Mouse (Mus musculus): ENCODE data around the gene Cd3e. TPM values are rescaled to one million over a fixed set of nuclear protein-coding genes. Genes with fewer than 3 reads are reported as not detected.

Cd3e gene
- polyA plus RNA-seq, 1 experiment from 2014 or later: not detected

DNA sequence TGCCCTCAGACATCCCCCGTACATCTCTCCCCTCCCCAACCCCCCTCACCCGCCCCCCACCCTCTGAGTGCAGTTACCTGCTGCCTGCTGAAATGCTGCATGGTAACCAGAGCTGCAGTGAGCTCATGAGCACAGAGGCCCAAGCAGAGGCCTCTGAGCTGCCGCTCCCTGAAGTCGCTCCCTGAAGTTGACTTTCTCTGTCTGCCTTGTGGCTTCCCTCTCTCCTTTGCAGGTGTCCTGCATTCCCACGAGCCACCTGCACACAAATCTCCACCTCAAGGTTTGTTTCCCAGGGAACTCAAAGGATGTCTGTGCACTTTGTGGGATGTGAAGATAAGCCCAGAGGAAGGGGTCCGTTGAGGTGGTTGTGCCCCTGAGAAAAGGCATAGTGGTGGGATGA lies 1.9 kb upstream of the Cd3e start:
- 56% methylated on average over 6 of the region's 6 CpGs for WGBS
- no peak for ATAC-seq (ENCODE audit: low FRiP score, low read depth)
- no peaks in the 10 kb centered on the region for H3K4me1 ChIP-seq
- H3K9me3 ChIP-seq: 0 out of 2 replicates have a peak, but pooled peaks cover 6% of the 10 kb centered on the region
- no peak overlapping the region for H3K27ac ChIP-seq
- H3K4me2 ChIP-seq (replicated peaks): no peak overlapping the region
- no peak overlapping the region for H3K4me3 ChIP-seq
- H3K36me3 ChIP-seq: no peaks in the 10 kb centered on the region
- H3K9ac ChIP-seq: no peak overlapping the region
- no peaks in the 10 kb centered on the region for H3K27me3 ChIP-seq (replicated peaks)

GRCm38 (mm10) chr9:45010461-45010860 lies 1.0 kb upstream of the Cd3e start:
- ATAC-seq (ENCODE audit: low FRiP score, low read depth): no peak

GRCm38 (mm10) chr9:45008342-45008741 lies 1.1 kb downstream of the Cd3e start:
- Histone ChIP-seq H3K4me3 (no peak overlapping the region), H3K4me2 (replicated peaks) (no peak overlapping the region), H3K9me3 (no peaks in the 10 kb centered on the region), H3K36me3 (no peaks in the 10 kb centered on the region), H3K9ac (no peak overlapping the region), H3K4me1 (no peaks in the 10 kb centered on the region), H3K27ac (no peak overlapping the region), H3K27me3 (replicated peaks) (no peaks in the 10 kb centered on the region)
- WGBS: 80% methylated on average over 4 of the region's 4 CpGs
- no peak for ATAC-seq (ENCODE audit: low FRiP score, low read depth)

More at GRCm38 (mm10) chr9:45010461-45010860, 1.0 kb upstream of the Cd3e start:
- no peaks in the 10 kb centered on the region for H3K4me1 ChIP-seq
- WGBS: 81% methylated on average over 4 of the region's 4 CpGs
- 0 out of 2 replicates have a peak, but pooled peaks cover 6% of the 10 kb centered on the region for H3K9me3 ChIP-seq
- no peak overlapping the region for H3K9ac ChIP-seq
- no peaks in the 10 kb centered on the region for H3K36me3 ChIP-seq
- H3K27ac ChIP-seq: no peak overlapping the region
- H3K27me3 ChIP-seq (replicated peaks): no peaks in the 10 kb centered on the region
- no peak overlapping the region for H3K4me2 ChIP-seq (replicated peaks)
- H3K4me3 ChIP-seq: no peak overlapping the region

DNA sequence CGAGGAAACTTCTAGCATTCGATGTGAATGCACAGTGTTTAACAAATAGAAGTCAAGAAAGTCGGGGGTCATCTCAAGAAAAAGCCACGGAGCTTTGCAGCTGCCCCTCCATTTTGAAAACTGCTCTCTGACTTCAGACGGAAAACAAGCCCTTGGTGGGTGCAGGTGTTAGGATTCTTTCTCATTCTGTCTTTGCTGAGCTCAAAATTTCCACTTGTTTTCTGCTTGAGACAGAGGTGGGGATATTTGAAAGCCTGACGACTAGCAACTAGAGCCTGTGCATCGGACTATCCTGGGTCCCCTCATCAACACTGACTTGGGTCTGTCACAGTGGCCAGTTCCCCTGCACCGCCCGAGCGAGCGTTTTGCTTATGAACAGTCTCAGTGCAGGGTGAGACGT lies 2.0 kb downstream of the Cd3e start:
- no peaks in the 10 kb centered on the region for H3K36me3 ChIP-seq
- ATAC-seq (ENCODE audit: low FRiP score, low read depth): no peak
- H3K4me2 ChIP-seq (replicated peaks): no peak overlapping the region
- no peaks in the 10 kb centered on the region for H3K9me3 ChIP-seq
- no peak overlapping the region for H3K4me3 ChIP-seq
- 79% methylated on average over 12 of the region's 12 CpGs for WGBS
- H3K4me1 ChIP-seq: no peaks in the 10 kb centered on the region
- H3K9ac ChIP-seq: no peak overlapping the region
- H3K27me3 ChIP-seq (replicated peaks): no peaks in the 10 kb centered on the region
- no peak overlapping the region for H3K27ac ChIP-seq

DNA sequence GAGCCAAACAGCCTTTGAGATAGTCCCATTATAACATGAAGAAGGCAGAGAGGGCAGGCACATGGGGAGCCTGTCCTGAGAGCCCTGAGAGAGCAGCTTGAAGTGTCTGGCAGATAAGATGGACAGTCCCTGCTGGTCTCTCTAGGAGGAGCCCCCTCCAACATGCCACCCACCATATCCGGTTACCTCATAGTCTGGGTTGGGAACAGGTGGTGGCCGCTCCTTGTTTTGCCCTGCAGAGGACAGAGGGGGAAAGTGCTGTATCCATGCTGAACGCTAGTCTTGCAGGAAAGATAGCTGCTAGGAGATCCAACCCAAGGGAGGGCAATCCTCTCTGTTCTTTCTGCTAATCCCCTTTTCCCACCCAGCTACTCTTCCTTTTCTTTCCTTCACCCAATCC lies 9.2 kb downstream of the Cd3e start:
- 71% methylated on average over 3 of the region's 3 CpGs for WGBS
- Histone ChIP-seq H3K27ac (no peak overlapping the region), H3K4me3 (no peak overlapping the region), H3K9me3 (no peaks in the 10 kb centered on the region), H3K4me1 (no peaks in the 10 kb centered on the region), H3K27me3 (replicated peaks) (no peaks in the 10 kb centered on the region), H3K4me2 (replicated peaks) (no peak overlapping the region), H3K9ac (no peak overlapping the region), H3K36me3 (no peaks in the 10 kb centered on the region)
- ATAC-seq (ENCODE audit: low FRiP score, low read depth): no peak

DNA sequence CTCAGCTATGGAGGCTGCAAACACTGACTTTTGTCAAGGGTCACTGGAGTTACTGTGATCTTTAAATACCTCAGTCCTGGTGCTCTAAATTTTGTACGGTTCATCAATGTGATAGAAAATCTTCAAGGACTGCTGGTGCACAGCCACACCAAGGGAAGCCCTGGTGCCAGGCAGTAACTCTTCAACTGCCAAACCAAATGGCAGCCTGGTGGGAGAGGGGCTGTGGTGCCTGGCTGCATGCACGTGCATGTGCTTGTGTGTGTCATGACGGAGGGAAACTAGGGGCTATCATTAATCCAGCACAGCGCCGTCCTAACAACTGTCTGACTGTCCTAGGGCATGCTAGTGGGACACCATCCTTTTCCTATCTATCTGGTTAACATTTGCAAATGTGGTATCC lies 9.7 kb downstream of the Cd3e start:
- Histone ChIP-seq H3K36me3 (no peaks in the 10 kb centered on the region), H3K9ac (no peak overlapping the region), H3K4me2 (replicated peaks) (no peak overlapping the region), H3K27ac (no peak overlapping the region), H3K27me3 (replicated peaks) (no peaks in the 10 kb centered on the region), H3K4me3 (no peak overlapping the region), H3K4me1 (no peaks in the 10 kb centered on the region), H3K9me3 (no peaks in the 10 kb centered on the region)
- no peak for ATAC-seq (ENCODE audit: low FRiP score, low read depth)
- WGBS: 77% methylated on average over 5 of the region's 5 CpGs

DNA sequence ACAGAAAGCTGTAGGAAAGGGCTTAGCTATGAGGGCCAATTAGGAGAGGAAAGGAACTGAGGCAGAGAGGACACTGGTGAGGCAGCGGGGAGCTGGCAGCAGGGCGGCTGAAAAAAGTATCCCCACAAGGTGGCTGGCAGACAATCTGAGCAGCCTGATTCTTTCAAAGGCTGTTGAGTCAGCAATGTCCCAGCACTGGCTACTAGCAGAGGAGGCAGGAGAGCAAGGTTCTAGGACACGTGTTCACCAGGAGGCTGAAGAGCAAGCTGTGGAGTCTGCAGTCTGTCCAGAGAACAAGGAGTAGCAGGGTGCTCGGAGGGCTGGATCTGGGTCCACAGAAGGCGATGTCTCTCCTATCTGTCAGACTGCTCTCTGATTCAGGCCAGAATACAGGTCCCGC lies 10.3 kb downstream of the Cd3e start:
- H3K4me2 ChIP-seq (replicated peaks): no peak overlapping the region
- H3K4me3 ChIP-seq: no peak overlapping the region
- H3K4me1 ChIP-seq: no peaks in the 10 kb centered on the region
- no peaks in the 10 kb centered on the region for H3K9me3 ChIP-seq
- H3K36me3 ChIP-seq: no peaks in the 10 kb centered on the region
- H3K27me3 ChIP-seq (replicated peaks): no peaks in the 10 kb centered on the region
- WGBS: 66% methylated on average over 6 of the region's 6 CpGs
- H3K9ac ChIP-seq: no peak overlapping the region
- no peak overlapping the region for H3K27ac ChIP-seq
- ATAC-seq (ENCODE audit: low FRiP score, low read depth): no peak

DNA sequence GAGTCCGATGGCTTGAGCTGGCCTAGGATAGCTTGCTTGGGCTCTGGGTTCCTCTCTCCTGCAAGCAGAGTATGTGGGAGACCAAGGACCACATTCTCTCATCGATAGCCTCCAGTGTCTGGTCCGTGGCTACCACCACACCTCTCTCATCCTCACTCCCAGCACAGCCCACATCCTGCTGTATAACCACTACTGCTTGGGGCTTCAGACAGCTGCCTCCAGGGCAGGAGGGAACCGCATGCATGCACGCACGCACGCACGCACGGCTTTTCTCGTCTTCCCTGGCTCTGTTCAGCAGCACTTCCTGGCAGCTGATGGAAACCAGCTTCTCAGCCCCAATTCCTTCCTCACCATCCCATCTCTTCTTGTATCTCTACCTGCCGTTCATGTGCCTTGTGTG lies 11.3 kb downstream of the Cd3e start:
- Histone ChIP-seq H3K9me3 (no peaks in the 10 kb centered on the region), H3K9ac (no peak overlapping the region), H3K36me3 (no peaks in the 10 kb centered on the region), H3K4me1 (no peaks in the 10 kb centered on the region), H3K4me2 (replicated peaks) (no peak overlapping the region), H3K27ac (no peak overlapping the region), H3K4me3 (no peak overlapping the region), H3K27me3 (replicated peaks) (no peaks in the 10 kb centered on the region)
- 82% methylated on average over 11 of the region's 11 CpGs for WGBS
- no peak for ATAC-seq (ENCODE audit: low FRiP score, low read depth)

- Histone ChIP-seq H3K9ac (no peak overlapping the region), H3K4me2 (replicated peaks) (no peak overlapping the region), H3K27ac (no peak overlapping the region), H3K9me3 (no peaks in the 10 kb centered on the region), H3K4me1 (no peaks in the 10 kb centered on the region), H3K36me3 (no peaks in the 10 kb centered on the region), H3K4me3 (no peak overlapping the region), H3K27me3 (replicated peaks) (no peaks in the 10 kb centered on the region)
- WGBS: 95% methylated on average over 7 of the region's 7 CpGs
- ATAC-seq (ENCODE audit: low FRiP score, low read depth): no peak
Measured at GRCm38 (mm10) chr9:44996590-44996989, 12.8 kb downstream of the Cd3e start.

- no peak for ATAC-seq (ENCODE audit: low FRiP score, low read depth)
- no peak overlapping the region for H3K27ac ChIP-seq
- WGBS: 81% methylated on average over 4 of the region's 4 CpGs
- H3K4me3 ChIP-seq: no peak overlapping the region
- no peaks in the 10 kb centered on the region for H3K36me3 ChIP-seq
- H3K27me3 ChIP-seq (replicated peaks): no peaks in the 10 kb centered on the region
- no peaks in the 10 kb centered on the region for H3K4me1 ChIP-seq
- H3K9me3 ChIP-seq: no peaks in the 10 kb centered on the region
- no peak overlapping the region for H3K9ac ChIP-seq
- no peak overlapping the region for H3K4me2 ChIP-seq (replicated peaks)
Measured at GRCm38 (mm10) chr9:44994962-44995361, 14.5 kb downstream of the Cd3e start.

- no peaks in the 10 kb centered on the region for H3K4me1 ChIP-seq
- H3K27ac ChIP-seq: no peak overlapping the region
- H3K9me3 ChIP-seq: no peaks in the 10 kb centered on the region
- no peak overlapping the region for H3K9ac ChIP-seq
- H3K36me3 ChIP-seq: no peaks in the 10 kb centered on the region
- no peak overlapping the region for H3K4me2 ChIP-seq (replicated peaks)
- H3K4me3 ChIP-seq: no peak overlapping the region
- no peaks in the 10 kb centered on the region for H3K27me3 ChIP-seq (replicated peaks)
- no peak for ATAC-seq (ENCODE audit: low FRiP score, low read depth)
- 93% methylated on average over 2 of the region's 2 CpGs for WGBS
Measured at GRCm38 (mm10) chr9:44993268-44993667, 16.2 kb downstream of the Cd3e start.

DNA sequence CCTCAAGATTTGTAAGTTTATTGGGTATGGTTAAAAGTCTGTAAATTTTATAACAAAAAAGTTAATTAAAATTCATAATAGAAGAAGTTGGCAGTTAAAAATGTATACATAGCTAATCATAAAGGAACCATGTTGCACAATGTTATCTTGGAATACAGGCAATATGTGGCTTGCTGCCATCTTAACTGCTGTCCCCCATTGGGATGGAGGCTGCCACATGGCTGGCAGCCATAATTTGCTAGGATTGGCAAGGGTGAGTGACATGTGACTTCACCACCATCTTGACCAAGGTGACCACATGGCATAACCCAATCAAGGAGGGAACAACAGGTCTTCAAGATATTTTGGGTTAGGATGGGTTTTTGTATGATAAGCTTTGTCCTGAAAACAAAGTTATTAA lies 17.2 kb downstream of the Cd3e start:
- no peak overlapping the region for H3K9ac ChIP-seq
- H3K27ac ChIP-seq: no peak overlapping the region
- ATAC-seq (ENCODE audit: low FRiP score, low read depth): no peak
- no peak overlapping the region for H3K4me2 ChIP-seq (replicated peaks)
- H3K27me3 ChIP-seq (replicated peaks): no peaks in the 10 kb centered on the region
- H3K4me3 ChIP-seq: no peak overlapping the region
- no peaks in the 10 kb centered on the region for H3K36me3 ChIP-seq
- H3K9me3 ChIP-seq: no peaks in the 10 kb centered on the region
- H3K4me1 ChIP-seq: no peaks in the 10 kb centered on the region

- no peaks in the 10 kb centered on the region for H3K36me3 ChIP-seq
- H3K9ac ChIP-seq: no peak overlapping the region
- WGBS: 76% methylated on average over 2 of the region's 2 CpGs
- H3K4me3 ChIP-seq: no peak overlapping the region
- no peaks in the 10 kb centered on the region for H3K9me3 ChIP-seq
- H3K4me2 ChIP-seq (replicated peaks): no peak overlapping the region
- no peaks in the 10 kb centered on the region for H3K4me1 ChIP-seq
- ATAC-seq (ENCODE audit: low FRiP score, low read depth): no peak
- H3K27ac ChIP-seq: no peak overlapping the region
- H3K27me3 ChIP-seq (replicated peaks): no peaks in the 10 kb centered on the region
Measured at GRCm38 (mm10) chr9:44991821-44992220, 17.6 kb downstream of the Cd3e start.
